Mouse (Mus musculus): Measurements from ENCODE around the gene Vps50. TPM values are rescaled to one million over a fixed set of nuclear protein-coding genes. Genes with fewer than 3 reads are reported as not detected.
A peak's percentile ranks its signal among the peaks of the same experiment; 100 is the strongest.
"Not testable (repeated sequence)": the region's sequence is repeated elsewhere in the genome, so short reads cannot be mapped to it uniquely, and the experiment has no call there.

The Vps50 gene
- polyA plus RNA-seq, 1 experiment from 2014 or later = 49.7 TPM

- not testable (repeated sequence) for H3K36me3 ChIP-seq (ENCODE audit: control insufficient read depth, insufficient read depth, low read length); H3K9me3 ChIP-seq (replicated peaks; ENCODE audit: control insufficient read depth, low read length); H3K4me3 ChIP-seq (ENCODE audit: low read depth, low read length); H3K4me2 ChIP-seq (ENCODE audit: low read length); H3K9ac ChIP-seq (ENCODE audit: low read length); H3K27me3 ChIP-seq (replicated peaks; ENCODE audit: control insufficient read depth, insufficient read depth, low read length); H3K27ac ChIP-seq (ENCODE audit: low read depth, low read length); H3K4me1 ChIP-seq (ENCODE audit: control insufficient read depth, insufficient read depth, low read length)
- WGBS = 64% methylated on average over 11 of the region's 13 CpGs
- DNase-seq (ENCODE audit: low spot score) (peak; percentile 14), ATAC-seq (peak; percentile 83)
Observed at GRCm38 (mm10) chr6:3620428-3621387, 122.5 kb downstream of the Vps50 start.

Other genes starting within 250 kb of the Vps50 start
- gene Samd9l, start 98.8 kb upstream of the Vps50 start, polyA plus RNA-seq (2014; fragmentation: Nextera tagmentation; extraction: Ambion mirVana) = 0.85 and 1.3 TPM in 2 replicates
- 0.95 and 1.5 TPM in 2 replicates for gene Hepacam2, start 84 bp upstream of the Vps50 start, polyA plus RNA-seq (2014; fragmentation: Nextera tagmentation; extraction: Ambion mirVana)